24 mouse cellular contexts compared by ENCODE assay signal in genomic region chr12:40745501-40745900, GRCm38 (mm10).
DNase-seq lines count a peak whose midpoint lies in the region; ATAC-seq and TF ChIP-seq lines count a peak whose summit lies in the region.
"Had no signal": no experiment of that assay in that cellular context is flagged by ENCODE, and none has a peak within 500 bp of the region (broad histone marks: within the 10 kb centered on the region; RNA-seq: fewer than 3 reads in every experiment).

No protein-coding gene starts in this region.

- H3K4me1 ChIP-seq in hindbrain, embryonic 12.5 days = no peaks in the 10 kb centered on the region
- H3K4me1 ChIP-seq in hindbrain, embryonic 13.5 days (replicated peaks) = no peaks in the 10 kb centered on the region
- no peaks in the 10 kb centered on the region for H3K4me1 ChIP-seq in midbrain, embryonic 11.5 days (ENCODE audit: control insufficient read depth, insufficient read depth, low read length)
- no peaks in the 10 kb centered on the region for H3K4me1 ChIP-seq in midbrain, postnatal 0 days (ENCODE audit: insufficient read depth, low read length)
- H3K4me1 ChIP-seq in forebrain, postnatal 0 days (ENCODE audit: insufficient read depth) = no peaks in the 10 kb centered on the region
- H3K4me1 ChIP-seq: heart, embryonic 12.5 days; hindbrain, embryonic 10.5 days; intestine, embryonic 15.5 days; limb, embryonic 10.5 days; liver, embryonic 15.5 days; lung, embryonic 15.5 days; megakaryocyte, embryonic 14.5 days; neural tube, embryonic 12.5 days had no signal

- H3K27ac ChIP-seq in hindbrain, embryonic 12.5 days = no peak overlapping the region
- no peak overlapping the region for H3K27ac ChIP-seq in hindbrain, embryonic 13.5 days
- no peak overlapping the region for H3K27ac ChIP-seq in midbrain, embryonic 11.5 days (ENCODE audit: low read depth, low read length)
- no peak overlapping the region for H3K27ac ChIP-seq in midbrain, postnatal 0 days (ENCODE audit: low read depth, low read length)
- no peak overlapping the region for H3K27ac ChIP-seq in forebrain, postnatal 0 days (ENCODE audit: low read depth, low read length)
- H3K27ac ChIP-seq: hindbrain, embryonic 10.5 days; intestine, embryonic 15.5 days; left cerebral cortex, adult 2 months; limb, embryonic 10.5 days; liver, embryonic 15.5 days; lung, embryonic 15.5 days; neural tube, embryonic 12.5 days had no signal

- ATAC-seq in hindbrain, embryonic 12.5 days (ENCODE audit: low FRiP score) = 0 out of 2 replicates have a peak, but pooled peaks have one; percentile 26
- no peak for ATAC-seq in hindbrain, embryonic 13.5 days (ENCODE audit: low FRiP score)
- no peak for ATAC-seq in midbrain, embryonic 11.5 days (ENCODE audit: low FRiP score)
- ATAC-seq in midbrain, postnatal 0 days (ENCODE audit: low FRiP score) = no peak
- ATAC-seq in forebrain, postnatal 0 days = peak; percentile 74
- no peak for ATAC-seq in megakaryocyte-erythroid progenitor cell, adult 5-6 weeks (replicated peaks; ENCODE audit: low FRiP score, low TSS enrichment, poor library complexity, severe bottlenecking)
- ATAC-seq: intestine, embryonic 15.5 days had no signal

- no peak overlapping the region for H3K4me3 ChIP-seq in hindbrain, embryonic 12.5 days
- H3K4me3 ChIP-seq in hindbrain, embryonic 13.5 days = no peak overlapping the region
- H3K4me3 ChIP-seq in midbrain, embryonic 11.5 days (ENCODE audit: low read depth, low read length) = no peak overlapping the region
- H3K4me3 ChIP-seq in midbrain, postnatal 0 days (ENCODE audit: low read depth, low read length) = no peak overlapping the region
- H3K4me3 ChIP-seq in forebrain, postnatal 0 days (ENCODE audit: low read depth, low read length) = no peak overlapping the region
- H3K4me3 ChIP-seq: heart, embryonic 12.5 days; hindbrain, embryonic 10.5 days; intestine, embryonic 15.5 days; left cerebral cortex, adult 2 months; limb, embryonic 10.5 days; liver, embryonic 15.5 days; lung, embryonic 15.5 days; megakaryocyte, embryonic 14.5 days; neural tube, embryonic 12.5 days had no signal

- no peak overlapping the region for H3K9ac ChIP-seq in hindbrain, embryonic 12.5 days
- H3K9ac ChIP-seq in hindbrain, embryonic 13.5 days = no peak overlapping the region
- no peak overlapping the region for H3K9ac ChIP-seq in midbrain, embryonic 11.5 days (ENCODE audit: low read length)
- H3K9ac ChIP-seq in midbrain, postnatal 0 days (replicated peaks; ENCODE audit: low read length, poor library complexity, severe bottlenecking) = no peak overlapping the region
- H3K9ac ChIP-seq in forebrain, postnatal 0 days = no peak overlapping the region
- H3K9ac ChIP-seq: heart, embryonic 12.5 days; intestine, embryonic 15.5 days; liver, embryonic 15.5 days; lung, embryonic 15.5 days; neural tube, embryonic 12.5 days had no signal

- no peaks in the 10 kb centered on the region for H3K27me3 ChIP-seq in hindbrain, embryonic 12.5 days
- H3K27me3 ChIP-seq in hindbrain, embryonic 13.5 days = no peaks in the 10 kb centered on the region
- no peaks in the 10 kb centered on the region for H3K27me3 ChIP-seq in midbrain, embryonic 11.5 days (ENCODE audit: control insufficient read depth, insufficient read depth, low read length)
- H3K27me3 ChIP-seq in midbrain, postnatal 0 days (ENCODE audit: insufficient read depth, low read length) = no peaks in the 10 kb centered on the region
- no peaks in the 10 kb centered on the region for H3K27me3 ChIP-seq in forebrain, postnatal 0 days (ENCODE audit: insufficient read depth, low read length)
- H3K27me3 ChIP-seq: heart, embryonic 12.5 days; intestine, embryonic 15.5 days; liver, embryonic 15.5 days; lung, embryonic 15.5 days; megakaryocyte, embryonic 14.5 days; neural tube, embryonic 12.5 days had no signal

- no peaks in the 10 kb centered on the region for H3K9me3 ChIP-seq in hindbrain, embryonic 12.5 days (replicated peaks)
- no peaks in the 10 kb centered on the region for H3K9me3 ChIP-seq in hindbrain, embryonic 13.5 days
- H3K9me3 ChIP-seq in midbrain, embryonic 11.5 days (ENCODE audit: control insufficient read depth, low read length) = no peaks in the 10 kb centered on the region
- no peaks in the 10 kb centered on the region for H3K9me3 ChIP-seq in midbrain, postnatal 0 days (ENCODE audit: low read length)
- no peaks in the 10 kb centered on the region for H3K9me3 ChIP-seq in forebrain, postnatal 0 days (ENCODE audit: low read length)
- H3K9me3 ChIP-seq: heart, embryonic 12.5 days; hindbrain, embryonic 10.5 days; intestine, embryonic 15.5 days; limb, embryonic 10.5 days; liver, embryonic 15.5 days; lung, embryonic 15.5 days; megakaryocyte, embryonic 14.5 days; neural tube, embryonic 12.5 days had no signal

- H3K36me3 ChIP-seq in hindbrain, embryonic 12.5 days = peaks cover 11% of the 10 kb centered on the region
- peaks cover 42% of the 10 kb centered on the region for H3K36me3 ChIP-seq in hindbrain, embryonic 13.5 days
- no peaks in the 10 kb centered on the region for H3K36me3 ChIP-seq in midbrain, embryonic 11.5 days (ENCODE audit: control insufficient read depth, insufficient read depth, low read length)
- peaks cover 5% of the 10 kb centered on the region; the same call in 1 of the 2 replicates for H3K36me3 ChIP-seq in midbrain, postnatal 0 days (ENCODE audit: insufficient read depth, low read length)
- H3K36me3 ChIP-seq in forebrain, postnatal 0 days (ENCODE audit: insufficient read depth) = peaks cover 2% of the 10 kb centered on the region; the same call in 1 of the 2 replicates
- H3K36me3 ChIP-seq: heart, embryonic 12.5 days; intestine, embryonic 15.5 days; liver, embryonic 15.5 days had no signal

- 73% methylated on average over 7 of the region's 7 CpGs for WGBS in hindbrain, embryonic 12.5 days
- 70% methylated on average over 7 of the region's 7 CpGs for WGBS in hindbrain, embryonic 13.5 days
- 81% methylated on average over 7 of the region's 7 CpGs for WGBS in midbrain, embryonic 11.5 days
- 76% methylated on average over 7 of the region's 7 CpGs for WGBS in midbrain, postnatal 0 days
- WGBS in forebrain, postnatal 0 days = 72% methylated on average over 7 of the region's 7 CpGs

- TF ChIP-seq CTCF in midbrain, postnatal 0 days (IDR thresholded peaks at IDR 0.05) = no peak
- no peak for TF ChIP-seq CTCF in forebrain, postnatal 0 days (IDR thresholded peaks at IDR 0.05; ENCODE audit: low read depth)

- peak; percentile 72 for DNase-seq in midbrain, embryonic 11.5 days (ENCODE audit: low spot score, missing footprints)
- no peak for DNase-seq in midbrain, postnatal 0 days (ENCODE audit: low spot score)
- DNase-seq in forebrain, postnatal 0 days = no peak
- no peak for DNase-seq in urinary bladder, postnatal 4 days (ENCODE audit: low spot score in 2 of 2)
- DNase-seq: cerebellum, adult 8-10 months; cerebellum, postnatal 36 days; gastrocnemius, postnatal 14 days; heart, adult 18-20 months; heart, postnatal 10 days; kidney, postnatal 10 days; liver; thymus, postnatal 14 days had no signal

- H3K4me2 ChIP-seq in hindbrain, embryonic 12.5 days (replicated peaks) = no peak overlapping the region
- no peak overlapping the region for H3K4me2 ChIP-seq in hindbrain, embryonic 13.5 days
- H3K4me2 ChIP-seq in midbrain, embryonic 11.5 days = no peak overlapping the region
- no peak overlapping the region for H3K4me2 ChIP-seq in midbrain, postnatal 0 days (ENCODE audit: low read depth, low read length, poor library complexity, severe bottlenecking)
- H3K4me2 ChIP-seq in forebrain, postnatal 0 days (ENCODE audit: low read depth) = no peak overlapping the region
- H3K4me2 ChIP-seq: heart, embryonic 12.5 days; intestine, embryonic 15.5 days; liver, embryonic 15.5 days; lung, embryonic 15.5 days; neural tube, embryonic 12.5 days had no signal

Comparison
In these comparisons a context has a peak if more than half of its experiments do, and no peak if none do; other contexts are left out.
1. ATAC-seq: peak in hindbrain, embryonic 12.5 days (single experiment) and forebrain, postnatal 0 days (single experiment); none in hindbrain, embryonic 13.5 days (single experiment), midbrain, embryonic 11.5 days (single experiment), midbrain, postnatal 0 days (single experiment) and megakaryocyte-erythroid progenitor cell, adult 5-6 weeks (single experiment).